Mouse (Mus musculus) urinary bladder, postnatal 10 days (tissue): Measurements from ENCODE around the gene Galnt16.

Source experiments
- DNase-seq: peaks from one replicate; pipeline ENCODE4 v3.0.0; 2022; ENCODE audit warnings: low spot score

Gene Galnt16

GRCm38 (mm10) chr12:80668391-80668790 lies 150.3 kb downstream of the Galnt16 start:
- no peak for DNase-seq

- no peak for DNase-seq
Observed at GRCm38 (mm10) chr12:80673170-80673569, 155.1 kb downstream of the Galnt16 start.
